Mouse (Mus musculus) right cerebral cortex, adult 2 months (tissue): ENCODE measurements around the gene Gm37240.

ENCODE experiments used
- DNase-seq, 2 experiments: peaks; one replicate each; pipeline ENCODE4 v3.0.0; 2021 to 2022; ENCODE audit warnings: low spot score in 2 of 2

Gm37240 gene

DNA sequence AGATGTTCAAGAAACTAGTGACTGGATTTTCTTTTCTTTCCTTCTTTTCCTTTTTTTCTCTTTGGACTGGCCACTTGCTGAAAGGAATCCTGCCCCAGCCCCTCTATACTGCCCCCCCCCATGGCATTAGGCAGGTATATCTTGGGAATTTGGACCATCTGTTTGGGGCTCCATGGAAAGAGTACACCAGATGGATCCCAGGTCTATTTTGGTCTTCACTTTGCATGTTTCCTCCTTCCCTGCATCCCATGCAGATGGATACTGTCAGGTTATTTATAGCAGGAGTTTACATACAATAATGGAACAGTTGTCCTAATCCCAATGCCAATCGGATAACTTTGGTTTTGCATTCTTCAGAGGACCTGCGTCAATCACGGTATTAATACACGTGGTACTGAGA is 845.2 kb downstream of the Gm37240 start:
- no peak for DNase-seq

DNA sequence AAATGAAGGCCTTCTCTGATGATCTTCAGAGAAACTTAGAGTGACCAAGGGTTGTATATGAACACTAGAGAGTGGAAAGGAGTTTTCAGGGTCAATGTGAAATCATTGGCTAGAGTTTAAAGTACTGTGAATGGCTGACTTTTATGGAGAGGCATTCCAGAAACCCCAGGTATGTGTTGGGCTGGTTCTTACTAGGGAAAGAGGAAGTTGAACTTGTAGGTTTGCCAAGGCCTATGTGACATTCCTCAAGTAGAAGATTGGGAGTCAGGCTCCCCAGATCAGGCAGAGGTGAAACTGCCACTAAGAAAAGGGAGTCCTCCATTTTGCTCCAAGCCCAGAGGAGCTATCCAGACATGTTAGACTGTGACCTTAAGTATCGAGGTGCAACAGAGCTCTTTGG is 858.2 kb downstream of the Gm37240 start:
- no peak for DNase-seq

DNA sequence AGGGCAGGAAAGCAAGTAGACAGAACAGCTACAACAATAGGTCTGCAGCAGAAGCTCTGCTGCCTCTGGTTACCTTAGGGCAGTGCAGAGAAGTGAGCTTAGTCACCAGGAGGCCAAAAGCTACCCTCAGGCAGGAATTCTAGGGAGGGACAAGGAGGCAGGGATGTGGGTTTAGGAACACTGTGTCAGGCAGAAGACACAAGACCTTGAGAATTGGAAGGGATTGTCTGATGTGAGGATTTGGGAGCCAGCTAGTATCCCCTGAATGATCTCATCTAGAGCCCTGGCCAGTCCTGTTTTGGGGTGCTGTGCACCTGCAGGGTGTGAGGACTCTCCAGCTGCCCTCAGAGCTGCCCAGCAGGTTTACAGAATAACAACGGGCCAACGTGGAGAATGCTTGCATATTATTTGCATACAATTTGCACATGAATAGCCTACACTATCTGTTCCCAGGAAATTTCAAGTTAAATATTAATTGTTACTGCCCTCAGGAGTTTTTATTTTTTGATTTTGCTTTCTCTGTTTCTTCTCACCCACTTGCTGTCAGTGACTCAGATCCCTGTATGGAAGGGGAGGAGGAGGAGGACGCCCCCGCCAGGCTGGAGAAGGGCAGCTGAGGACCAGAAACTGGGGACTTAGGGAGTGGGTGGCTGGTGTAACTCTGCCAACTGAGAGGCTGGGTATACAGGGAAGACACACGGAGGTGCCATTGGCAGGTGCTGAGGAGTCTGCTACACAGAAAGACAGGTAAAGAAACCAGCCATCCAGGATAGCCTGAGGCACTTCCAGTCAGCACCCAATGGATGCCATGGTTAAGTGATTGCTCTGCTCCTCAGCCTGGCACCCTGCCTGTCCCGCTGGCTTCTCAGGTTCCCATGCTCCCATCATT is 862.3 kb downstream of the Gm37240 start:
- DNase-seq: peak; percentile 79 to 81

DNA sequence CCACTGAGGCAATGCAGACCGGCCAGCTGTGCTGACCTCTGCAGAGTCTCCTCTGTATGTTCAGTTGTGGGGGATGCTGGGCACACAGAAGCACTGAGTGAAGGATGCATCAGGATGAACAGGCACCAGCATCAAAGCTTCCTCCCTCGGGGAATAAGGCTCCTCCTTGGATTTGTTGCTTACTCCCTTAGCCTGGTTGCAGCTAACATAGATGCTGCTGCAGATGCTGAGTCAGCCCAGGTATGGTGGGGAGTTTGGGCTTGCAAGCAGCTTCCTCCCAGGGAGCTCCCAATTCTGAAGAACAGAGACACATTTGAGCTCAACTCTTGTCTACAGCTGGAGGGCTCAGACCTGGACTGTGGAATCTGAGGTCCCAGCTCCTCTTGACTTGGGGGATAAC is 863.1 kb downstream of the Gm37240 start:
- DNase-seq: no peak

DNA sequence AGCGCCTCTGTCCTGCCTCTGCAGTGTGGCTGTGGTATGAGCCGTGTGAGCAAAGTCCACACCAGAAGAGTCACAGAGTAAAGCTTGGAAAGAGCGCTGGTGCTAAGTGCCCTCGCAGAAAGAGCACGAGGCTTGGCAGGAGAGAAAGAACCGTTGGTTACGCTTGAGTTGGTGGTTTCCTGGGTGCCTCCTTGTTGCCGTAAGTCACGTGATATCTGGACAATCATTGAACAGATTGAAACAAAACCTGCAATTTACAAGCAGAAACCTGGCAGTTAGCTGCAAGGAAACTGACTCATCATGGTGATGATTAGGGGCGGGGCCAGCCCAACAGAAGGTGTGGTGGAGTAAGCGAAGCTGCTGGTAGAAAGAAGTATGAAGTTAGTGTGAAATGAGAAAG is 864.5 kb downstream of the Gm37240 start:
- DNase-seq: no peak

DNA sequence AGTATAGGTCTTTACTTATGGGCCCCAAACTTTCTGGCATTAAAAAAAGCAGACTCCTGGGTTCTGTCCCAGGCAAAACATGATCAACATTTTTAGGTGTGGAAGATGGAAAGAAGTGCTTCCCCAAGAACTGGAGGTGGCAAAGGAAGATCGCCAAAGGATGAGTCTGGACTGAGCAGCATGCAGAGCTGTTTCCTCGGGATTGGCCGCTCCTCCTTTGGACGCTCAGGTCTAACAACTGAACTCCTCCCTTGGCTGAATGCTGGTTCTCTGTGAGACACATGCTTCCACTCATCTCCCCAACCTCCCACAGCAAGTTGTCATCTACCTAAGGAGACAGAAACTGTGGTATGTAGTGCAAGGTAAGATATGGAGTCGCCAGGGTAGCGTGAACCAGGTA is 865.5 kb downstream of the Gm37240 start:
- DNase-seq: no peak

DNA sequence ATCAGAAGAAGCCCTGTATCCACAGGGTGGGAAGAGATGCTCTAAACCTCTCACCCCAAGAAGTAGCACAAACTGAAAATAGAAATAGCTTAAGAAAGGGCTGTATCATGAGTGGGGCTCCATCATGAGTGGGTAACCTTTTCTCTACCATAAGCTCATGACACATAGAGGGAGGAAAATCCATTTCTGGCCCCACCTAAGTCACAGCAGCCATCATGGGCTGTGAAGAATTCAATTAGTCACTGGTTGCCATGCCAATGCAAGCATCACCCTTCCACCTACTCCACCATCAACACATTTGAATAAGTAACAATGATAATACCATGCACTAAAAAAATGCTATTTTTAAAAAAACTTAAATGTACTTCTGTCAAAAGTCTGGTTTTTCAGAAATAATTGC is 867.2 kb downstream of the Gm37240 start:
- peak; percentile 67 to 69 for DNase-seq

DNA sequence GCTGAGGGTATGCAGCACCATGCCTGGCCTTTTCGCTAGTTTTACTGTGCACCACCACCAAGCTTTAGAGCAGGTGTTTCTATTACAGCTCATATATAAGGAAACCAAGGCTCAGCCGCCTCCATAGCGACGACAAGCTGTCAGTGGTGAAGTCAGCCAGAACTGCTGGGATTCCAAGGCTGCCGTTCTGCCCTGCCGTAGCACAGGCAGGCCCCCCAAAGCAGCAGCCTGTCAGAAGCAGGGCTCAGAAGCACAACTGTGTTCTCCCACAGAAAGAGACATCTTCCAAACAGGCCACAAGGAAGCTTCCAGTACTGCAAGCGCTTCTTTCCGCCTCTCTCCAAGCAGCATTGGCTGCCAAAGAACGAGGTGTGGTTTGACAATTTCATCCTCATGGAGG is 871.7 kb downstream of the Gm37240 start:
- DNase-seq: peak; percentile 76 to 85

DNA sequence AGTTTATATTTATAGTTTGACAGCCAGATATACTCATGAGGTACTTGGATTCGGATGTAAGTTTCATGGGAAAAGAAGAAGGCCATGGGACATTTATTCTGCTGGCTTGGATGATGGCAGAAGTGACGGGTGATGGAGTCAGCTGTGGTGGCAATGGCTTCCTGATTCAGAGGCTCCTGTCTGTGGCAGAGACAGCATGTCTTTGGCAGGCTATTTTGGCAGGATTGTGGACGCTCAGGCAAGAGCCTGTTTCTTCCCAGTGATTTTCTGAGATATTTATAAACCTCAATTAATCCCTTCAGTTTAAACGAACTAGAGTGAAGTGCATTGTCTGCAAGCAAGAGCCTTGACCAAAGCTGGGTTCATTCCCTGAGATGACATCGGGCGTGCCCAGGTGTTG is 874.4 kb downstream of the Gm37240 start:
- DNase-seq: no peak

DNA sequence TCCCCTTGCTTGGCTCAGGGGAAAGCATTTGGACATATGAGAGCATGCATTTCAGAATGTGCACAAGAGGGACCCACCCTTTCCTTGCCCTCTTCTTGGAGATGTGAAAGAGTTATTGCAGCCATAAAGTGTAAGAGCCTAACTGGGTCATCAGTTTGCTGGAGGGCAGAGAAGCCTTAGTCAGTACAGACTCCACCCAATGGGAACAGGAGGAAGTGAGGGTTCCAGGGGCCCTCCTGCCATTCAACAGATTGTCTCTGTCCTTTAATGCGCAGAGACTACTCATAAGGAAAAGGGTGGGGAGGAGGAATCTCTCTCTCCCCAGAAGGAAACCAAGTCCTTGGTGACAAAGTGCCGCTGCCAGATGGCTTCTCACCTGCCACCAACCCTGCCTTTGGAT is 882.1 kb downstream of the Gm37240 start:
- DNase-seq: no peak

DNA sequence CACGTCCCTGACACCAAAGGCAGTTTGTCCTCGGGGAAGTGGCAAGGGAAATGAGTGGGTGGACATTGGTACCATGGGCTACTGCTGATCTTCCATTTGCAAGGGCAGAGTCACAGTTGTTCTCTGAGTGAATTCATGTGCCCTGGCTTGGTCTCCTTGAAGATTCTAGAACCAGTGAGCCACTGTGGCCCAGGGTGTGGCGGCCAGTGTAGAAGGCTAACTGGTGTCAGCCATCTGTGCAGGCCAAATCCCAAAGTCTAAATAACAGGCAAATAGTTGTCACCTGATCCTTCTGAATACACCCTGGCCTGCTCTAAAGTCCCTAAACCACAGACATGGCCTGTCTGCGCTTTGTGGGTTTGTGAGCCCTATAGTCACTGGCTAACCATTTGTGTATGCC is 898.4 kb downstream of the Gm37240 start:
- DNase-seq: no peak

DNA sequence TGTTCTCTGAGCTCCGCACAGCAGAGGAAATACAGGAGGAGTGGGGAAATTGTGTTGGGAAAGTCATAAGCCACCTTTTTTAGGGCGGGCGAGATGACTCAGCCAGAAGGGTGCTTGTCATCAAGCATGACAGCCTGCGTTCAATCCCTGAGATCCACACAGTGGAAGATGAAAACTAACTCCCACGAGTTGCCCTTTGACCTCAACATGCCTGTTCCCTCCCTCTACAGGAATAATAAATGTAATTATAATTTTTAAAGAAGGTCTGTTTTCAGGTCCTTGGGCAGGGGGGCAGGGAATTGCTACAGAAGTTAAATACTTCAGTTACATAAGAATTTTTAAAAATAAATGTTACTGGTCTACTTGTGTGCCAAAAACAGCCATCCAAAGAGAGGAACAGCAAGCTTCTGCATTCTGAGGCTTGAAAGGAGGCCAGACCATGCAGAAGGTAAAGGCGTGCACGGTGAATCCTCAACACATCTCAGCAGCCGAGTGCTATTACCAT is 902.1 kb downstream of the Gm37240 start:
- peak; percentile 78 to 83 for DNase-seq

DNA sequence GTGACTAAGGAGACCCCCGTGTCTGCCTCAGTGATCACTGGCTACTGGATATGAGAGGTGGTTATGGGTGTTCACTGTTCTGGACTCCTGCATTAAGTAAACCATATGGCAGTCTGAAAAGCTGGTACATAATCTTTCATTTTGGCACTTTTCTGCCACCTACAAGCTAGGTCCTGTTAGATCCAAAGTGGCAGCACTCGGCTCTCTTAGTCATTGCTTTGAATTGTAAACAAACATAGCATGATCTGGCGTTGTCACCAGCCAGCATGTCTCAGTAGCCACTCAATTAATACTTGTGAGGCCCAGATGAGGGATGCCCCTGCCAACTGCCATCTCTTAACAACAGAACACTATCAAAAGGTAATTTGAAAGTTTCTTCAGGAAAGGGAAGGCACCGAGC is 904.6 kb downstream of the Gm37240 start:
- peak in 1 of 2 experiments; percentile 40 for DNase-seq

DNA sequence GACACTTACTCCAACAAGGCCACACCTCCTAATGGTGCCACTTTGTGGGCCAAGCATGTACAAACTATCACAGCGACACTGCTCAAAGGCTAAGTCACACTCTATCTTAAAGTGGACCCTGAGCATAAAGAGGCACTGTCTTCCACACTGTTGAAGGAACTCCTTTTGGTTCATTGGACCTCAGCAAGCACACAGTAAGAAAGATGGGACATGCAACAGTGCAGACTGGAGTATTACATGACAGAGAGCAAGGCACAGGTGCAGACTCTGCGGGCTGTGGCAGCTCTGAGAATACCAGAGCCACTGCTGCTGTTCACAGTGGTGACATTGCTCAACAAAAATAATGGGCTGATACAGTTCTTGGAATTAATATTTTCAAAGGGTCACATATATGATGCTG is 907.2 kb downstream of the Gm37240 start:
- peak in 1 of 2 experiments; percentile 27 for DNase-seq

DNA sequence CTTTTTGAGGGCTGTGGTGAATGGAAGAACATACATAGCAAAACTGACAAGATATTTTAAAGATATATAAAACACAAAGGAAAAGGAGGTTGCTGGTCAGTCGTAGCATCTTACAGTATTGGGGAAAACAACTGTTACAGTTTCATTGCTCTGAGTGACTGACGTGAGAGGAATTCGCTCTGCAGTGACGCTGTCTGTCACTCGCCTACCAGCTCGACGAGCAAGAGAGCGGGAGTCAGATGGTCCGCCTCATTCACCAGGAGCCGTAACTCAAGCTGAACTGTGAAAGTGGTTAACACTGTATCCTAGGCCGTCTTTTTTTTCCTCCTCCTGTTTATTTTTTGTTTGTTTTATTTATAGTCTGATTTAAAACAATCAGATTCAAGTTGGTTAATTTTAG is 908.6 kb downstream of the Gm37240 start:
- no peak for DNase-seq

DNA sequence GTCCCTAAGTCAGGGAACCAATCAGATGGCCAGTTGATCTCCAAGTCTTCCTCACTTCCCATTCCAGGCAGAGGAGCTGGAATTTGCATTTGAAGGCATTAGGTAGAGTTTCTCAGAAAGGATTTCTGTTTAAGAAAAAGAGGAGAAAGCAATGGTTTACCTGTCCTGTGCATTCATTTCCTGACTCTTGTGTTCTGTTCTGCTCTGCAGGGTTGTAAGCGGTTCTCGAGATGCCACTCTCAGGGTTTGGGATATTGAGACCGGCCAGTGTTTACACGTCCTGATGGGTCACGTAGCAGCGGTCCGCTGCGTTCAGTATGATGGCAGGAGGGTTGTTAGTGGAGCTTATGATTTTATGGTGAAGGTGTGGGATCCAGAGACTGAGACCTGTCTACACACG is 913.1 kb downstream of the Gm37240 start:
- DNase-seq: peak in 1 of 2 experiments; percentile 11

DNA sequence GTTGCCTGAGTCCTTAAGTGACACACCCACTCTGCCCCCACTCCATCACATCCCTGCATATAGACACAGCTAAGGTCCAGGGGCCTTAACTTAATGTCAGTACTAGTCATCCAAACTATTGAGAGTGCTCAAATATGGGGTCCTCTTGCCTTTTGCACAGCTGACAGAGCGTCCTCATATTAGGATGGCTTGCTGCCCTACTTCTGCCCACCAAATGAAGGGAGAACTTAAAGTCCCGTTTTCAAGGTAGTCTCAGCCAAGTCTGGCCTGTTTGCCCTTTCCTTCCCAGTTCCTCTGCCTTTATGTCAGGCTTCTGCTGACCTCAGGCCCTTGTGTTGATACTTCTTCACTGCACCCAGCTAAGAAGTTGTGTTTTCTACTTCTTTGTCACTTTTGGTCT is 914.4 kb downstream of the Gm37240 start:
- peak; percentile 4 to 11 for DNase-seq

DNA sequence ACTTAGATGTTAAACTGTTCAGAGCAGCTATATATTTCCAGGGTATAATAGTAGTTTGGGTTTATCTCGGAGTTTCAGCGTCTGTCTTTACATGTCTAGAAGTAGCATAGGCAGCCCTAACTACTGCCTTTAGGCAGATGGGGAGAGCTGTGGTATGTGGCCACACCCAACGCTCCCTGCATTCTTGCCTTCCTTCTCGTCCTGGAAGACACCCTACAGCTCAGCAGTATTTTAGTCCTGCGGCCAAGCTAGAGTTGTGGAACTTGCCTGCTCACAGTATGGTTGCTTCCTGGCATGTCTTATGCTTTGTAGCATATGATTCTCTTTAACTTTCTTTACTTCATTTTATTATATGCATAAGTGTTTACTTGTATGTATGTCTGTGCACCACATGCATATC is 915.8 kb downstream of the Gm37240 start:
- no peak for DNase-seq

DNA sequence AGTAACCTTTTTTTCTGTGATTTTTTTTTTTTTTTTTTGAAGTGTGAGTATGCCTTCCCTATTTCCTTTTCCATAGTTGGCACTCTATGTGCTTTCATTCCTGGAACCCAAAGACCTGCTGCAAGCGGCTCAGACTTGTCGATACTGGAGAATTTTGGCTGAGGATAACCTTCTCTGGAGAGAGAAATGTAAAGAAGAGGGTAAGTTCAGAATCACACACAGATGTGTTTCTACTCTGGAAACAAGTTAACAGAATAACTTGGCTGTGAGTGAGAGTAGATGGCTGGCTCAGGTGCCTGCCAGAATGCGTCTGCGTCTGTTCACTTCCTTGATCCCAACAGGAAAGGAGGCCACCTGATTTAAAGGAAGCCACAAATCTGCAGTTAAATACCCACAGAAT is 920.0 kb downstream of the Gm37240 start:
- no peak for DNase-seq

DNA sequence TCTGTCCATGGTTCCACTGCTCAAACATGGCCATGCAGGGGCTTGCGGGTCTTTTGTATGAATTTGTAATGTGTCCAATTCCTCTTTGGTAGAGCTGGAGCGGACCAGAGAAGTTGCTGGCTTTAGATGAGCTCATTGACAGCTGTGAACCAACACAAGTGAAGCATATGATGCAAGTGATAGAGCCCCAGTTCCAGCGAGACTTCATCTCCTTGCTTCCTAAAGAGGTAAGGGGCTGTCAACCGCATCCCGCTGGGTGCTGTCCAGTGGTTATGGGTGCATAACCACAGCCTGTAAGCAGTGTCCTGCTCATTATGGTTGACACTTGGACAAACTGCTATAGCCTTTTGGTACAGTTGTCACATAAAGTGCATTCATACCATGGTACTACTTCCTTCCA is 922.2 kb downstream of the Gm37240 start:
- DNase-seq: no peak

DNA sequence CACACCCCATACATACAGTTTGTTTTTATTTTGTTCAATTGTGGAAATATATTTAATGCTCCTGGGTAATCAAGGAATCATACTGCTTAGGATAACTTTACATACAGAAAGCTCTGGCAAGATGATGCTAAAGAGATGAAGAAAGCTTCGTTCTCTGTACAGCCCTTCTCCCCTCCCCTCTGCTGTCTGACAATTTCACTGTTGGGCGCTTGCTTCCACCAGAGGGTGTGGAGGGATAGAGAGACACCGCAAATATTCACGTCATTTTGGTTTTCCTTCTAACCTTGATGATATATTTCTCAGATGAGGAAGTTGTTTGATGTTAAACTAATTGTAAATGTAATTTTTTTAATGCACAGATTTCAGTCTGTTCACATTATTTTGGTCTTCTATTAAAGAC is 931.5 kb downstream of the Gm37240 start:
- DNase-seq: no peak

DNA sequence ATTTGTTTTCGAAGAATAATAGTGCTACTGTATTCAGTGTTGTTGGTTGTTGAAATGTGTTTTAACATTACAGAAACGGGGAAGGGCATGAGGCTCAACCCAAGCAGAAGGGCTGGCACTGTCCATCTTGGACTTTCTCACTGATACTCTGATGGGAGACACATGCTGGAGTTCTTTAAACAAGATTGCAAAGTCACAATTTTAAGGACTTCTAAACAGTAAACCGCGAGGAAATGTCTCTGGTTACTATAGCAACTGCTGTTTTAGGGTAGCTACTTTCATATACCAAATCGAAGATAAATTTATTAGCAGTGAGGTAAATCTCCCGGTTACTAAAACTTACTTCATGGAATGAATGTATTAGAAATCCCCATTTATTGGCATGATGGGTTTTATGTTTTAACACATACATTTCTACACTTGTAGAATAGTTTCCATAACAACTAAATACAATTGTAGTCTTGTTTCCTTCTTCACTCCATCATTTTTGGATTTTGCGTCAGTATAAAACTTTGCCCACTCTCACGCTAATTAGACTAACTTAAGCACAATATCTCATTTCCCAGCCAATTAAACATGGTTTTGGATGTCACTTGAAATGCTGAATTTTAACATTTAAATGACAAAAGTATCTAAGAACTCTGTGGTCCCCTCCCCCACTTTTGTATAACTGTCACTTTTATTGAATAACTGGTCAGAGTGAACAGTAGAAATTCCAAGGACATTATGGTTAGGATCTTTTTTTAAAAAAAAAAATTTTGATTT is 932.1 kb downstream of the Gm37240 start:
- no peak for DNase-seq
